Mouse (Mus musculus): ENCODE results near the gene Gm17067. TPM values are rescaled to one million over a fixed set of nuclear protein-coding genes. Genes with fewer than 3 reads are reported as not detected.
A peak's percentile ranks its signal among the peaks of the same experiment; 100 is the strongest.
"Not testable (repeated sequence)": the region's sequence is repeated elsewhere in the genome, so short reads cannot be mapped to it uniquely, and the experiment has no call there.

Gm17067 gene
- not detected for polyA plus RNA-seq (2017; shearing (Covaris generic))

DNA sequence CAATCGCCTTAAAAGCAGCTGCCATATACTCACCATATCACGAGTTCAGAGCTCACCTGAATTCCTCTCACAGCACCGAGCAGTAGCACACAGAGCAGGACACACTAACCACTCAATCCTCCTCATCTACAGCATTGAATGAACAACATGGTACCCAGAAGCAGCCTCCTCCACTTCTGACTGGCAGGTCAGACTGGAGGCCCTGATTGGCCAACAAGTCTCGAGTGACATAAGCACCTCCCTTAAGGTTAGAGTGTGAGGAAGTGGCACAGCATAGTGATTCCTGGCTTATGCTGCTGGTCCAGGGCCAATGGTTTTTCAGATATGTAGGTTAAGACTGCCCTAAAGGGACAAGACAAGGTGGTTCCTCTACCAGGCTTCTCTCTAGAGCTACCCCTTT, at the start of gene Gm17067:
TSS of gene Gm17067 (minus strand) at position 101 of the 400 bp plus-strand sequence.
- ATAC-seq: not testable (repeated sequence)

DNA sequence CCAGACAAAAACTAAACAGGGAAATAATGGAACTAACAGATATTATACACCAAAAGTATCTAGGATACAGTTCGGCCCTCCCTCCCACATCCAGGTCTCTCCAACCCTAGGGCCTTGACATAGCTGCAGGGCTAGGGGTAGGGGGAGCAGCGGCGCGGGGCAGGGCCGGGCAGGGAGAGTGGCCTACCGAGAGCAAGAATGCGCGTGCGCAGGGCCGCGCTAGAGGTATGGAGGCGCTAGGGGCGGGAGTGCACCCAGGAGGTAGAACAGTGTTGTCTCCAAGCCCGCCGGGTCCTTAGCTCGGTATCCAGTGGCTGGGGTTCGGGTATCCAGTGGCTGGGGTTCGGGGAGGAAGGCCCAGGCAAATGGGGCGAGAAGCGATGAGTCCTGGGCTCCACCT, 23.0 kb upstream of the Gm17067 start:
- ATAC-seq: no peak

DNA sequence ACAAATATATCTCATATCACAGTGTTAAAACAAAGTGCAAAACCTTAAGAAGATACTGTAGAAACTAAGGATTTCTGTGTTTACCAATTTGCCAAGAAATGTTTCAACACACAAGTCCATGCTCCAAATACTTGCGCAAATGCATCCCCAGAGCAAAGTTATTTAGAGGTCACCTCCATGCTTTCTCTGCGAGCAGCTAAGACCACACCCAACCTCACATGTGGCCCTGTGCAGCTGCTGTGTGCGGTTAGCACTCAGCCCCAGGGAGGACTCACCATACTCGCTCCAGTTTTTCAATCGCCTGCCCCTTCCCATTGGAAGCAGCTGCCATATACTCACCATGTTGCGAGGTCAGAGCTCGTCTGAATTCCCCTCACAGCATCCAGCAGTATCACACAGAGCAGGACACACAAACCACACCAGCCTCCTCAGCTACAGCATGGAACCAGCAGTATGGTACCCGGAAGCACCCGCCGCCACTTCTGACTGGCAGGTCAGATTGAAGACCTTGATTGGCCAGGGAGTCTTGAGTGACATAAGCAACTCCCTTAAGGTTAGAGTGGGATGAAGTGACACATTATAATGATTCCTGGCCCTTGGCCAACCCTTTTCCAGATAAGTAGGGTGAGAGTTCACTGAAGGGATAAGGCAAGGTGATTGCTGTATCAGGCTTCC, 11.9 kb upstream of the Gm17067 start:
- ATAC-seq: no peak

GRCm38 (mm10) chr7:42693251-42693650, 33.6 kb downstream of the Gm17067 start:
- ATAC-seq: not testable (repeated sequence)

DNA sequence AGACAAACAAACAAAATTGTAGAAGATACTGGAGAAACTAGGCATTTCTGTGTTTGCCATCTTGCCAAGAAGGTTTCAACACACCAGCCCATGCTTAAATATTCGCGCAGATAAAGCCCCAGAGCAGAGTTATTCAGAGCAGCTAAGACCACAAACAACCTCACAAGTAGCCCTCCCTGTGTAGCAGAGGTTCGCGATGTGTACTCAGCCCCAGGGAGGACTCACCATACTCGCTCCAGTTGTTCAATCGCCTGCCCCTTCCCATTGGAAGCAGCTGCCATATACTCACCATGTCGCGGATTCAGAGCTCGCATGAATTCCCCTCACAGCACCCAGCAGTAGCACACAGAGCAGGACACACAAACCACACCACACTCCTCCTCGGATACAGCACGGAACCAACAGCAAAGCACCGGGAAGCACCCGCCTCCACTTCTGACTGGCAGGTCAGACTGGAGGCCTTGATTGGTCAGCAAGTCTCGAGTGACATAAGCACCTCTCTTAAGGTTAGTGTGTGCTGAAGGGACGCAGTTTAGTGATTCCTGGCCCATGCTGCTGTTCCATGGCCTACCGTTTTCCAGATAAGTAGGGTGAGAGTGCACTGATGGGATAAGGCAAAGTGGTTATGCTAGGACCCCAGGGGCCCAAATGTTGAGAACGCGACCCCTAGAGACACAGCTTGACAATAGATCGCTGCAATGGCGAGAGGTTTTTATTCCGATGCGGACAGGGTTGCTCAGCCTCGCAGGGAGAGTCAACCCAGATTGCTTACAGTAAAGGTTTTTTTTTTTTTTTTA, 34.3 kb downstream of the Gm17067 start, which contains the start of gene Zfp975:
TSS of gene Zfp975 (minus strand) at position 381 of the 797 bp plus-strand sequence.
- peak; percentile 97 for ATAC-seq

GRCm38 (mm10) chr7:42680081-42680480, 46.7 kb downstream of the Gm17067 start:
- ATAC-seq: not testable (repeated sequence)

GRCm38 (mm10) chr7:42679646-42680045, 47.2 kb downstream of the Gm17067 start:
- not testable (repeated sequence) for ATAC-seq

DNA sequence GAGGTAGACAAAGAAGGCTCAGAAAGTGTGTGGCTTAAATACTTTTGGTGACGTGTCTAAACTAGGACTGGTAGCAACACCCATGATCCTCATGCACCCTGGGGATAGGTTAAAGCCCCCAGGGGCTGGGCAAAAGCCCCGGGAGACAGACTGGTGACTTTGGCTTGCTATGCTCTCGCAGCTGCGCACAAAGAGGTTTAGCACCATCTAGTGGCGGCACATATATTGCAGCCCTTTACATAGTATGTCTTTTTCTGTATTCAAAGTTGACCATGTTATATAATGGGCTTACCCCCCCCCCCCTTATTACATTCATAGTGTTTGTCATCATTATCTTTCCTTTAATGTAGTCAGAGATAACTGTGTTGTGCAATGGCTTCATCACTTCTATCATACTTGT, 66.7 kb downstream of the Gm17067 start:
- ATAC-seq: not testable (repeated sequence)

Other genes starting within 250 kb of the Gm17067 start
- gene Zfp141, start 221.3 kb downstream of the Gm17067 start, polyA plus RNA-seq (2017; shearing (Covaris generic)): 10 to 100 TPM; 24.8 to 36.4 TPM
- gene Gm21028, start 148.4 kb downstream of the Gm17067 start, polyA plus RNA-seq (2017; shearing (Covaris generic)): not detected
- gene Zfp977, start 134.5 kb downstream of the Gm17067 start, polyA plus RNA-seq (2017; shearing (Covaris generic)): not detected
- under 1 TPM; 0.53 to 0.55 TPM for gene Zfp976, start 84.4 kb downstream of the Gm17067 start, polyA plus RNA-seq (2017; shearing (Covaris generic))
- 1 to 10 TPM; 2.6 to 2.9 TPM for gene Zfp975, start 34.3 kb downstream of the Gm17067 start, polyA plus RNA-seq (2017; shearing (Covaris generic))
- gene Vmn2r62, start 66.5 kb upstream of the Gm17067 start, polyA plus RNA-seq (2017; shearing (Covaris generic)): not detected
- gene Gm2381, start 140.2 kb upstream of the Gm17067 start, polyA plus RNA-seq (2017; shearing (Covaris generic)): under 1 TPM in 1 of 2 experiments, not detected in 1; 0.09 TPM
- under 1 TPM in 1 of 2 experiments, not detected in 1; 0.04 TPM for gene Vmn2r63, start 206.8 kb upstream of the Gm17067 start, polyA plus RNA-seq (2017; shearing (Covaris generic))